Mouse (Mus musculus) liver, postnatal 0 days (tissue): ENCODE measurements around the gene Itpr1. TPM values are rescaled to one million over a fixed set of nuclear protein-coding genes. Genes with fewer than 3 reads are reported as not detected.
A peak's percentile ranks its signal among the peaks of the same experiment; 100 is the strongest.

Source experiments
- ATAC-seq: fragments of 200-750 bp; cut with Nextera tagmentation; 2 replicates; pipeline ENCODE4 v1.8.0; 2017; ENCODE audit warnings: mild to moderate bottlenecking, moderate library complexity
- DNase-seq: peaks from one replicate; pipeline ENCODE4 v3.0.0-alpha.2; 2016
- H3K27ac ChIP-seq: fragments of 300-500 bp; sonication (generic); 2 replicates; pipeline ENCODE4 v1.5.1; 2014; ENCODE audit warnings: antibody characterized with exemption, moderate library complexity, mild to moderate bottlenecking, low read depth
- H3K27me3 ChIP-seq: fragments of 300-500 bp; sonication (generic); 2 replicates; pipeline ENCODE4 v1.6.1; 2014; ENCODE audit warnings: low read length, control low read depth, mixed read lengths; ENCODE audit not compliant: insufficient read depth
- H3K36me3 ChIP-seq: fragments of 300-500 bp; sonication (generic); replicated peaks from 2 replicates; pipeline ENCODE4 v1.6.1; 2014; ENCODE audit warnings: mild to moderate bottlenecking, control low read depth, low read length, moderate library complexity, mixed read lengths; ENCODE audit not compliant: insufficient read depth
- H3K4me1 ChIP-seq: fragments of 300-500 bp; sonication (generic); 2 replicates; pipeline ENCODE4 v1.6.1; 2014; ENCODE audit warnings: antibody characterized with exemption, mild to moderate bottlenecking, control low read depth; ENCODE audit not compliant: insufficient read depth
- H3K4me2 ChIP-seq: fragments of 300-500 bp; sonication (generic); 2 replicates; pipeline ENCODE4 v1.6.1; 2014; ENCODE audit warnings: low read depth, mild to moderate bottlenecking, low read length, moderate library complexity, mixed read lengths
- H3K4me3 ChIP-seq: fragments of 300-500 bp; sonication (generic); 2 replicates; pipeline ENCODE4 v1.5.1; 2014; ENCODE audit warnings: low read depth, low read length
- H3K9ac ChIP-seq: fragments of 300-500 bp; sonication (generic); replicated peaks from 2 replicates; pipeline ENCODE4 v1.6.1; 2014; ENCODE audit warnings: mild to moderate bottlenecking, moderate library complexity
- H3K9me3 ChIP-seq: fragments of 300-500 bp; sonication (generic); 2 replicates; pipeline ENCODE4 v1.6.1; 2016; ENCODE audit warnings: mild to moderate bottlenecking, control low read depth, low read length, mixed read lengths
- CTCF ChIP-seq: sonication (generic); IDR thresholded peaks from 2 replicates; pipeline ENCODE4 v1.5.1; 2016; ENCODE audit warnings: antibody characterized with exemption, low read depth
- EP300 ChIP-seq: IDR thresholded peaks from 2 replicates; pipeline ENCODE4 v1.6.1; 2016; ENCODE audit warnings: antibody characterized with exemption, low read depth, mild to moderate bottlenecking
- WGBS: fragments of 180-500 bp; shearing (Covaris S2); extraction: QIAGEN DNeasy Blood & Tissue Kit; methylation state at CpG from one replicate; pipeline ENCODE4 v1.1.7; 2014; ENCODE audit not compliant: insufficient replicate concordance; 5-methylcytosine and 5-hydroxymethylcytosine counted together
- polyA plus RNA-seq: library from polyadenylated mRNA; unstranded; fragments of >200 nt; fragmentation: Nextera tagmentation; extraction: Ambion mirVana; gene quantifications from 2 replicates; pipeline ENCODE4 v1.2.1, GENCODE M21; 2015

Gene Itpr1
- polyA plus RNA-seq, 1 experiment from 2014 or later: 2.9 TPM

DNA sequence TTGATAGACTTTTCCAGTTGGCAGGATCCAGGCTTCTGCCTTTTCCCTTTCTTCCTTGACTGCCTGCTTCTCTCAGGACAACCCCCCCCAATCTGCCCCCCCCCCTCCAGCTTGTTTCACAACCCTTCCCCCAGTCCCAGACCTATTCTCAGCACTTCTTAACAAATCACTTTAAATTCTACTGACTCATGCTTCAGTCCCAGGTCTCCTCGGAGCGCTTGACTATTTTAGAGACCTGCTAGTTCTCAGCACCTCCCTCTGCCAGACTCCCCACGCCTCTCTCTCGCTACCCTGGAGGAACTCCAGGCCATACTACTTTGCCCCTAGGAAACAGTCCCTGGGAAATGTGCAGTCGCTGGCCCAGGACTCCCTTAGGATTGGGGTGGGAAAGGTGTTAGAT lies 223.7 kb downstream of the Itpr1 start:
- DNase-seq: no peak
- 54% methylated on average over 5 of the region's 5 CpGs for WGBS
- ATAC-seq: no peak
- H3K9me3 ChIP-seq: no peaks in the 10 kb centered on the region
- 0 out of 2 replicates have a peak, but pooled peaks cover 5% of the 10 kb centered on the region for H3K4me1 ChIP-seq
- no peaks in the 10 kb centered on the region for H3K27me3 ChIP-seq
- H3K36me3 ChIP-seq: peaks cover 7% of the 10 kb centered on the region; the same call in 1 of the 2 replicates
- H3K4me2 ChIP-seq: no peak overlapping the region
- H3K4me3 ChIP-seq: no peak overlapping the region
- TF ChIP-seq CTCF (no peak), EP300 (no peak)
- no peak overlapping the region for H3K27ac ChIP-seq
- no peak overlapping the region for H3K9ac ChIP-seq

DNA sequence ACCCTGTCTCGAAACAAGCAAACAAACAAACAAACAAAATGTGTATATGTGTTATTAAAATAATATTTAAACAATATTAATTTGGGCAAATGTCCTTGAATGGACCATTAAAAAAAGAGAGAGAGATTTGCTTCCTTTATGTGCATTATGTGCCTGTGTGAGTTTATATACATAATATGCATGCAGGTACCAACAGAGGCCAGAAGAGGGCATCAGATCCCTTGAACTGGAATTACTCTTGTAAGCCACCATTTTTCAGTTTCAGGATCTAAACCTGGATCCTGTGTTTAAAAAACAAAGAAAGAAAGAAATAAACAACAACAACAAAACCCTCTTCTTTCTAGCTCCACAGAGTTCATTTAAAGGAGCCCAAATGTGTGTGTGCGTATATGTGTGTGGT lies 228.4 kb downstream of the Itpr1 start:
- no peak overlapping the region for H3K9ac ChIP-seq
- DNase-seq (no peak), ATAC-seq (no peak)
- peaks cover 7% of the 10 kb centered on the region; the same call in 1 of the 2 replicates for H3K36me3 ChIP-seq
- no peak overlapping the region for H3K4me2 ChIP-seq
- H3K4me1 ChIP-seq: no peaks in the 10 kb centered on the region; the same call in 1 of the 2 replicates
- H3K4me3 ChIP-seq: no peak overlapping the region
- TF ChIP-seq EP300 (no peak), CTCF (peak; percentile 56)
- WGBS: 92% methylated on average over 2 of the region's 2 CpGs
- H3K9me3 ChIP-seq: no peaks in the 10 kb centered on the region
- H3K27me3 ChIP-seq: no peaks in the 10 kb centered on the region
- H3K27ac ChIP-seq: no peak overlapping the region

- no peak overlapping the region for H3K27ac ChIP-seq
- 0 out of 2 replicates have a peak, but pooled peaks have one; percentile 21 for TF ChIP-seq EP300
- TF ChIP-seq CTCF: no peak
- ATAC-seq (peak; percentile 39), DNase-seq (no peak)
- peaks cover 4% of the 10 kb centered on the region; the same call in 1 of the 2 replicates for H3K4me1 ChIP-seq
- H3K4me2 ChIP-seq: no peak overlapping the region
- H3K9ac ChIP-seq: no peak overlapping the region
- H3K9me3 ChIP-seq: no peaks in the 10 kb centered on the region
- no peaks in the 10 kb centered on the region for H3K27me3 ChIP-seq
- peaks cover 7% of the 10 kb centered on the region; the same call in 1 of the 2 replicates for H3K36me3 ChIP-seq
- no peak overlapping the region for H3K4me3 ChIP-seq
- 73% methylated on average over 3 of the region's 3 CpGs for WGBS
These were observed 229.4 kb downstream of the Itpr1 start for GRCm38 (mm10) chr6:108442291-108442690.

- TF ChIP-seq CTCF: no peak
- no peak for ATAC-seq
- Histone ChIP-seq H3K9ac (no peak overlapping the region), H3K4me3 (no peak overlapping the region), H3K27me3 (no peaks in the 10 kb centered on the region), H3K4me2 (no peak overlapping the region), H3K27ac (peak overlapping the region; percentile 41; the same call in 1 of the 2 replicates), H3K4me1 (peaks cover 23% of the 10 kb centered on the region), H3K9me3 (no peaks in the 10 kb centered on the region), H3K36me3 (peaks cover 7% of the 10 kb centered on the region; the same call in 1 of the 2 replicates)
- WGBS: 64% methylated on average over 7 of the region's 7 CpGs
- no peak for DNase-seq
These were observed 231.5 kb downstream of the Itpr1 start for GRCm38 (mm10) chr6:108444435-108444834.

GRCm38 (mm10) chr6:108445006-108445405 lies 232.1 kb downstream of the Itpr1 start:
- peak overlapping the region; percentile 41; the same call in 1 of the 2 replicates for H3K27ac ChIP-seq
- H3K4me3 ChIP-seq: no peak overlapping the region
- H3K36me3 ChIP-seq: peaks cover 7% of the 10 kb centered on the region; the same call in 1 of the 2 replicates
- no peak overlapping the region for H3K4me2 ChIP-seq
- H3K27me3 ChIP-seq: no peaks in the 10 kb centered on the region
- no peak overlapping the region for H3K9ac ChIP-seq
- TF ChIP-seq CTCF (no peak), EP300 (no peak)
- 51% methylated on average over 7 of the region's 7 CpGs for WGBS
- DNase-seq (no peak), ATAC-seq (no peak)
- peaks cover 27% of the 10 kb centered on the region for H3K4me1 ChIP-seq
- H3K9me3 ChIP-seq: no peaks in the 10 kb centered on the region

DNA sequence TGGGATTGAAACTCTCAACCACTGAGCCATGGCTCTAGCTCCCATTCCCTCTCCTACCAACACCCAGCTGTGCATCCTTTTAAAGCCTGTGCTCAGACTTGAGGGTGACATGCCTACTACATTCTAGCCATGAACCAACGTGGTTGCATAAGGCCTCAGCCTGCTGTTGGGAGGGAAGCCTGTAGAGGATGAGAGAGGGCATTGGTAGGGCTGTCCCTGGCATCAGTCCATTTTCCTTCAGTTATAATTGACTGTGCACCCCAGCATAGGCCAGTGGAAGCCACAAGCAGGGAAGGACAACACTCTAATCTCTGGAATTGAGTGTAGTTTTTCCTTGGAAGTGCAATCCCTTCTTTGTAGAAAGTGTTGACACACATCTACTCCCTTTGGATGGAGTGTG lies 233.9 kb downstream of the Itpr1 start:
- no peak for ATAC-seq
- Histone ChIP-seq H3K4me3 (no peak overlapping the region), H3K4me1 (peaks cover 27% of the 10 kb centered on the region), H3K36me3 (no peaks in the 10 kb centered on the region), H3K9me3 (no peaks in the 10 kb centered on the region), H3K27me3 (no peaks in the 10 kb centered on the region), H3K9ac (no peak overlapping the region), H3K4me2 (no peak overlapping the region), H3K27ac (peak overlapping the region; percentile 75; the same call in 1 of the 2 replicates)
- no peak for TF ChIP-seq EP300
- TF ChIP-seq CTCF: no peak
- no peak for DNase-seq
- 57% methylated on average over 1 of the region's 1 CpGs for WGBS
